Mouse (Mus musculus) cortical plate, adult 2 months (tissue): ENCODE measurements around the gene Arhgdia. TPM values are rescaled to one million over a fixed set of nuclear protein-coding genes. Genes with fewer than 3 reads are reported as not detected.

Source experiments
- H3K27ac ChIP-seq: fragments of 200-500 bp; 2 replicates; pipeline ENCODE4 v1.5.1; 2012; ENCODE audit warnings: low read length, control low read depth, inconsistent platforms; ENCODE audit not compliant: insufficient read depth
- H3K4me1 ChIP-seq: fragments of 200-500 bp; 2 replicates; pipeline ENCODE4 v1.6.1; 2011; ENCODE audit warnings: low read length; ENCODE audit not compliant: control insufficient read depth, insufficient read depth
- H3K4me3 ChIP-seq: fragments of 200-500 bp; 2 replicates; pipeline ENCODE4 v1.5.1; 2011; ENCODE audit warnings: mild to moderate bottlenecking, low read length, control low read depth; ENCODE audit not compliant: insufficient read depth
- CTCF ChIP-seq: fragments of 200-500 bp; IDR thresholded peaks from 2 replicates; pipeline ENCODE4 v1.5.1; 2011; ENCODE audit warnings: mild to moderate bottlenecking, control low read depth, low read length; ENCODE audit not compliant: insufficient read depth; ENCODE audit errors: extremely low read depth
- POLR2A ChIP-seq: fragments of 200-500 bp; IDR thresholded peaks from 2 replicates; pipeline ENCODE4 v1.6.1; 2011; ENCODE audit warnings: mild to moderate bottlenecking, low read length, control low read depth; ENCODE audit not compliant: insufficient read depth; ENCODE audit errors: extremely low read depth
- polyA plus RNA-seq: library from polyadenylated mRNA; depleted of rRNA; stranded (reverse); fragments of >200 nt; gene quantifications from 2 replicates; pipeline ENCODE4 v1.2.3, GENCODE M21; 2012

Arhgdia gene
- polyA plus RNA-seq, 1 experiment = 442 TPM

DNA sequence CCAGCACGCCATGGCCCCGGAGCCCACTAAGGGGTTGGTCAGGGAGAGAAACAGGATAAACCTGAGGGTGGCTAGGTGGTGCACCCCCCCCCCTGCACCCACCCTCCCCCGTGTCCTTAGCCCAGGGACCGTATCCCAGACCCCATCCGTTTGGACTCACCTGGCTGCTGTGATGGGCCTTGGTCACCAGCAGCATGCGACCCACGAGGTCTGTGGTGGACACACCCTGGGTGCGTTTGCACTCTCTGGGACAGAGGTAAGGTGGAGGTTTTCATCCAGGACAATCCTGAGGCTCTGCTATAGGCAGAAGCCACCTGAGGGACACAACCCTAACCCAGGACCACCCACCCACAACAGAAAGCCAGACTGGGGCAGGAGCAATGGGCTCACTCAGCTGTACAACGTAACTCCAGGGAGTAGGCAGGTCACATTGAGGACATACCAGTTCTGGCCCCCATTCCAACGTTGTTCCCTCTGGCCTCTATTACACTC, 32.1 kb upstream of the Arhgdia start:
- Histone ChIP-seq H3K4me1 (peaks cover 7% of the 10 kb centered on the region), H3K27ac (no peak overlapping the region), H3K4me3 (no peak overlapping the region)
- no peak for TF ChIP-seq POLR2A
- no peak for TF ChIP-seq CTCF

DNA sequence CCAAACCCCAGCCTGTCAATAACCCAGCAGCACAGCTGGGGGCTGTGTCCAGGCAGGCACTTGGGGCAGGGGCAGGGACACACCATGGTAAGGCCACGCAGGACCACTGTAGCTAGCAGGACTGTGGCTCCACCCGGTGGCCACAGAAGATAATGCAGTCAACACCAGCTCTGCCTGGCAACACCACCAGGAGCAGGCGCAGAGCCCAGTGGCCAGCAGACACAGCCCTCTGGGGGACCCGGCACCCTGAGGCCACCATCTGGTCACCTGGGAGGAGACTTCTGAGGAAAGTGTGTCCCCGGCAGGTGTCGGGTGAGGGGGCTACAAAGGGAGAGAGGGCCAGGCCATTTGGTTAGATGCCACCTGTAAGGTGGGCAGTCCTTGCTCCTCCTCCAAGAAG, 31.3 kb upstream of the Arhgdia start:
- TF ChIP-seq POLR2A (no peak), CTCF (peak; percentile 62)
- Histone ChIP-seq H3K4me1 (peaks cover 7% of the 10 kb centered on the region), H3K4me3 (no peak overlapping the region), H3K27ac (no peak overlapping the region)

DNA sequence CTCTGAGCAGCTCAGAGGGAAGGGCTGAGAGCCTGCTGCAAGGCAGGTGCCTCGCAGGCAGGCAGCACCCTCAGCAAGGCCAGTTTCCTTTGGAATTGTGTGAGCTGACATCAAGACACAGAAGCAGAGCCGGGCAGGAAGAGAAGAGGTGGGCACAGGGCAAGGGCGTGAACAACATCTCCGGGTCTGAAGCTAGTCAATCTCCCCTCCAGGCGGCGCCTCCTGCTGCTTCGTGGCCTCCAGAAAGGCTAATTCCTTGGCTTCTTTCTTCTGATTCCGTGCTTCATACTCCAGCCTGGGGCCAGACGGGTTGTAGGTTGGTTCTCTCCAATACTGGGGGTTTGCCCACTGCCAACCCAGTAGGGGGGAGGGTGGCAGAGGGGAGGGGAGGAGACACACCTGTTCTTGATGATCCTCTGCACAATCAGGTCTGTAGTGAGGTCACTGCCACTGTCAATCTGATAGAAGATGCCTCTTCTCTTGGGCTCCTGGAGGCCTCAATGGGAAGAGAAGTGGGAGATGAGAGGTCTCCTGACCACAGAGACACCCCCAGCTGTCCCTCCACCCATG, 29.1 kb upstream of the Arhgdia start:
- Histone ChIP-seq H3K4me1 (0 out of 2 replicates have a peak, but pooled peaks cover 2% of the 10 kb centered on the region), H3K4me3 (no peak overlapping the region), H3K27ac (no peak overlapping the region)
- TF ChIP-seq POLR2A = no peak
- no peak for TF ChIP-seq CTCF

DNA sequence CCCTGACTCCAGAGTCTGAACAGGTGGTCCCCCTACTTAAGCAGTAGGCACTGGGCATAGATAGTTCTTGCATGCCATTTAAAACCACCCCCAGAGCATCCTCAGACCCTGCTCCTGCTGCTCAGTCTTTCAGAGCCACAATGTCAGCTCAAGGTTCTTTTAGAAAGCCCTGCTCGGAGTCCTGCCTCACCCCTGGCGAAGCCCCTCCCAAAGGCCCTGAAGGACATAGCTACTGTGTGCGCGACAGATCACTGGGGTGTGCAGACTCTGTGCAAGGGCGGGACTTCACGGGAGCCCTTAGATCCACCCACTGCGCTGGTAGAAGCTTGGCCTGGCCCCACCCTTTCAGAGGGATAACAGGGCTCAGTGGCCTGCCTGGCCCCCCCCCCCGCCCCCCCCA, 27.8 kb upstream of the Arhgdia start:
- H3K4me3 ChIP-seq = no peak overlapping the region
- H3K4me1 ChIP-seq = 0 out of 2 replicates have a peak, but pooled peaks cover 2% of the 10 kb centered on the region
- H3K27ac ChIP-seq = no peak overlapping the region
- TF ChIP-seq CTCF = no peak
- TF ChIP-seq POLR2A = peak; percentile 7; the same call in 1 of the 2 replicates

DNA sequence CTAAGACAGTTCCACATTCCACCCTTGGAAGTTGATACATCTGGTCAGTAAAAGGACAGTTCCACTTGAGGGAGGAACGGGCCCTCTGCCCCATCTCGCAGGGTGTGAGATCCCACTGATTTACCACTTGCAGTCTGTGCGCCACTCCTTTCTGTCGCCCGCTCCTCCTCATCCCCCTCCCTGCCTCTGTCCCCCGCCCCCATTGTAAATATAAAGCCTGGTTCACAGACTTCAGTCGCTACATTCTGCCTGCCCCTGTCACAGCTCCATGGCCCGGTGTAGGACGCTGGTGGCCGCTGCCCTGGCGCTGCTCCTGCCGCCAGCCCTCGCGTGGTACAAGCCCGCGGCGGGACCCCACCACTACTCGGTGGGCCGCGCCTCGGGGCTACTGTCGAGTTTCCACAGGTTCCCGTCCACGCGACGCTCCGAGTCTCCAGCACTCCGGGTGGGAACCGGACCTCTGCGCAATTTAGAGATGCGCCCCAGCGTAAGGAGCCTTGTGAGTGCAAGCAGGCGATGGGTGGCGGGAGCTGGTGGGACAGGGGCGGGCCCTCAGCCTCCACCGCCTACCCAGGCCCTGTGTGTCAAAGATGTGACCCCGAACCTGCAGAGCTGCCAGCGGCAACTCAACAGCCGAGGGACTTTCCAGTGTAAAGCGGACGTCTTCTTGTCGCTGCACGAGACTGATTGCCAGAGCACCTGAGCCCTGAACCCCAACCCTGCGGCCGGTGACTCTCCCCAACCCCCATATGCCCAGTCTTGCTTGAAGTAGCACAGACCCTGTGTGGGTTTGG, 27.0 kb upstream of the Arhgdia start, which contains the start of gene Npb:
Gene Npb (plus strand): TSS at position 237 of the 794 bp plus-strand sequence.
- TF ChIP-seq CTCF = no peak
- TF ChIP-seq POLR2A = no peak
- Histone ChIP-seq H3K4me3 (no peak within 1 kb of the TSS), H3K27ac (no peak within 1 kb of the TSS), H3K4me1 (0 out of 2 replicates have a peak, but pooled peaks cover 2% of the 10 kb centered on the region)

DNA sequence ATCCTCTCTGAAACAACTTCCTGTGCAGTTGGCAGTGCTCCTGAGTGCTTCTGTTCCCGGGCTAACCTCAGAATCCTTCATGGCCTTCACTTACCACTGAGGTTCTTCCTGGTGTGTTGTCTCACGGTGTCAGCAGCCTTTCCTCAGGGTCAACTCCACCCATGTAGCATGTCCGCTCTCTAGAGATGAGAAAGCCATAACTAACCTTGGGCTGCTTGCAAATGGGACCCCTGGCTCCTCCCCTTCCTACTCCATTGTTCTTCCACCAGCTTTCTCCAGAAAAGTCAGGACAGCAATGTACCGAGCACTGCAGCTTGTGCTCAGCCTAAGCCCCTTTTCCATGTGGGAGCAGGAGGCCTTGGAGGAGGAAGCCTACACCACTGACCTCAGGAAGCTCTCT, 25.3 kb upstream of the Arhgdia start:
- 0 out of 2 replicates have a peak, but pooled peaks cover 2% of the 10 kb centered on the region for H3K4me1 ChIP-seq
- H3K27ac ChIP-seq = no peak overlapping the region
- no peak overlapping the region for H3K4me3 ChIP-seq
- TF ChIP-seq POLR2A (no peak), CTCF (no peak)

DNA sequence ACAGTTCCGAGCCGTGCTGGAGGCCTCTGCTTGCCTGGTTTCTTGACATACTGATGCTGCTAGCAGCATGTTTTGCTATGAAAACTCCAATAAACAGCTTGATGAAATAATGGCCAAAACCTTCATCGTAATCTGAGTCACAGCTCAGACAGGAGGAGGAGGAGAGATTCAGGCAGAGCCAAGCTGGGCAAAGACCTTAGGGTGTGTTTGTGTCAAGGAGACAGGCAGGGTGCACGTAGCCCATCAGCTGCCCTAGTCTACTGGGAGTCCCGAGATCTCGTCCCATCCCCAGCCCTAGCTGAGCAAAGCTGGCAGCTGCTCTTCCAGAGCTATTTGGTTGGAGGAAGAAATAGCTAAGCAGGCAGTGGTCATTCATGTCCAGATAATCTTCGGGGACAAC, 24.2 kb upstream of the Arhgdia start:
- H3K27ac ChIP-seq = no peak overlapping the region
- TF ChIP-seq POLR2A (no peak), CTCF (no peak)

DNA sequence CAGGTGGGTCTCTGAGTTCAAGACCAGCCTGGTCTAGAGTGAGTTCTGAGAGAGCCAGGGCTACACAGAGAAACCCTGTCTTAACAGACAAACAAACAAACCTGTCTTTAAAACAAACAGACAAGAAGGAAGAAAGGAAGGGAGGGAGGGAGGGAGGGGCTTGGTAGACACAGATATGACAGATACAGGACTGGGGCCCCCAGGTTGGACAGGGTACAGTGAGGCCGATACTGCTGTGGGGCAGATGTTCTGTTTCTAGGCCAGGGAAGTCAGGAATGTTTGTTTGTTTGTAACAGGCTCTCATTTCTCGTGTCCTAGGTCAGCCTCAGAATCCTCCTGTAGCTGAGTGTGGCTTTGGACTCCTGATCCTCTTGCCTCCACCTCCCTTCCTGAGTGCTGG, 22.1 kb upstream of the Arhgdia start:
- Histone ChIP-seq H3K27ac (no peak overlapping the region), H3K4me1 (0 out of 2 replicates have a peak, but pooled peaks cover 1% of the 10 kb centered on the region), H3K4me3 (no peak overlapping the region)
- TF ChIP-seq CTCF (no peak), POLR2A (no peak)

More for the DNA sequence above, 24.2 kb upstream of the Arhgdia start:
- Histone ChIP-seq H3K4me1 (0 out of 2 replicates have a peak, but pooled peaks cover 2% of the 10 kb centered on the region), H3K4me3 (no peak overlapping the region)

DNA sequence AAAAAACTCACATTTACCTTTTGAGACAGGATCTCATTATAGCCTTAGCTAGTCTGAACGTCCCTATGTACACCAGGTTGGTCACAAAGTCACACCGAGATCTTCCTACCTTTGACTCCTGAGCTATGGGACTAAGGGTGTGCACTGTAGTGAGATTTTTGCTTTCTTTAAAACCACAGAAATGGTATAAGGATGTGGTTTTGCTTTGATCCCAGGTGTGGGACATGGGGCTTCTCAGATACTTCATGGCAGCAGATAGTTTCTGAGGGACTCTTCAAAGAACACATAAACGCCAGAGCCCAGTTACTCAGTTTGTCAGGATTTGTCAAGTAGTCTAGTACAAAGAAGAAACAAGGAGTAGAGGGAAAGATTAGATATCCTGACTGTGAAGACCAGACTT, 19.3 kb upstream of the Arhgdia start:
- no peak for TF ChIP-seq POLR2A
- TF ChIP-seq CTCF = no peak
- Histone ChIP-seq H3K4me3 (no peak overlapping the region), H3K4me1 (peaks cover 3% of the 10 kb centered on the region; the same call in 1 of the 2 replicates), H3K27ac (no peak overlapping the region)
